Mouse (Mus musculus) liver, postnatal 0 days (tissue): Measurements from ENCODE around the gene Wdr13. TPM values are rescaled to one million over a fixed set of nuclear protein-coding genes. Genes with fewer than 3 reads are reported as not detected.
"Not testable (repeated sequence)": the region's sequence is repeated elsewhere in the genome, so short reads cannot be mapped to it uniquely, and the experiment has no call there.

ENCODE experiments used
- ATAC-seq: fragments of 200-750 bp; cut with Nextera tagmentation; 2 replicates; pipeline ENCODE4 v1.8.0; 2017; ENCODE audit warnings: mild to moderate bottlenecking, moderate library complexity
- DNase-seq: peaks from one replicate; pipeline ENCODE4 v3.0.0-alpha.2; 2016
- H3K27ac ChIP-seq: fragments of 300-500 bp; sonication (generic); 2 replicates; pipeline ENCODE4 v1.5.1; 2014; ENCODE audit warnings: antibody characterized with exemption, moderate library complexity, mild to moderate bottlenecking, low read depth
- H3K27me3 ChIP-seq: fragments of 300-500 bp; sonication (generic); 2 replicates; pipeline ENCODE4 v1.6.1; 2014; ENCODE audit warnings: low read length, control low read depth, mixed read lengths; ENCODE audit not compliant: insufficient read depth
- H3K36me3 ChIP-seq: fragments of 300-500 bp; sonication (generic); replicated peaks from 2 replicates; pipeline ENCODE4 v1.6.1; 2014; ENCODE audit warnings: mild to moderate bottlenecking, control low read depth, low read length, moderate library complexity, mixed read lengths; ENCODE audit not compliant: insufficient read depth
- H3K4me1 ChIP-seq: fragments of 300-500 bp; sonication (generic); 2 replicates; pipeline ENCODE4 v1.6.1; 2014; ENCODE audit warnings: antibody characterized with exemption, mild to moderate bottlenecking, control low read depth; ENCODE audit not compliant: insufficient read depth
- H3K4me2 ChIP-seq: fragments of 300-500 bp; sonication (generic); 2 replicates; pipeline ENCODE4 v1.6.1; 2014; ENCODE audit warnings: low read depth, mild to moderate bottlenecking, low read length, moderate library complexity, mixed read lengths
- H3K4me3 ChIP-seq: fragments of 300-500 bp; sonication (generic); 2 replicates; pipeline ENCODE4 v1.5.1; 2014; ENCODE audit warnings: low read depth, low read length
- H3K9ac ChIP-seq: fragments of 300-500 bp; sonication (generic); replicated peaks from 2 replicates; pipeline ENCODE4 v1.6.1; 2014; ENCODE audit warnings: mild to moderate bottlenecking, moderate library complexity
- H3K9me3 ChIP-seq: fragments of 300-500 bp; sonication (generic); 2 replicates; pipeline ENCODE4 v1.6.1; 2016; ENCODE audit warnings: mild to moderate bottlenecking, control low read depth, low read length, mixed read lengths
- CTCF ChIP-seq: sonication (generic); IDR thresholded peaks from 2 replicates; pipeline ENCODE4 v1.5.1; 2016; ENCODE audit warnings: antibody characterized with exemption, low read depth
- EP300 ChIP-seq: IDR thresholded peaks from 2 replicates; pipeline ENCODE4 v1.6.1; 2016; ENCODE audit warnings: antibody characterized with exemption, low read depth, mild to moderate bottlenecking
- WGBS: fragments of 180-500 bp; shearing (Covaris S2); extraction: QIAGEN DNeasy Blood & Tissue Kit; methylation state at CpG from one replicate; pipeline ENCODE4 v1.1.7; 2014; ENCODE audit not compliant: insufficient replicate concordance; 5-methylcytosine and 5-hydroxymethylcytosine counted together
- polyA plus RNA-seq: library from polyadenylated mRNA; unstranded; fragments of >200 nt; fragmentation: Nextera tagmentation; extraction: Ambion mirVana; gene quantifications from 2 replicates; pipeline ENCODE4 v1.2.1, GENCODE M21; 2015

The Wdr13 gene
- polyA plus RNA-seq, 1 experiment from 2014 or later: 5.6 TPM

GRCm38 (mm10) chrX:8096787-8097242 is 35.9 kb downstream of the Wdr13 start:
- Histone ChIP-seq H3K36me3 (no peaks in the 10 kb centered on the region), H3K9ac (0 out of 2 replicates have a peak overlapping the region, but pooled peaks have one; percentile 44), H3K27me3 (no peaks in the 10 kb centered on the region), H3K4me3 (no peak overlapping the region), H3K9me3 (no peaks in the 10 kb centered on the region), H3K4me2 (peak overlapping the region; percentile 47), H3K4me1 (no peaks in the 10 kb centered on the region), H3K27ac (peak overlapping the region; percentile 85)
- TF ChIP-seq CTCF (no peak), EP300 (no peak)
- ATAC-seq (peak; percentile 97), DNase-seq (peak; percentile 94)
- WGBS: 15% methylated on average over 19 of the region's 19 CpGs

GRCm38 (mm10) chrX:8096068-8096786 is 36.5 kb downstream of the Wdr13 start:
- not testable (repeated sequence) for H3K36me3 ChIP-seq, H3K9me3 ChIP-seq, H3K27me3 ChIP-seq, H3K9ac ChIP-seq, DNase-seq, H3K4me1 ChIP-seq
- WGBS: 11% methylated on average over 10 of the region's 48 CpGs
- H3K27ac ChIP-seq: peak overlapping the region; percentile 48; the same call in 1 of the 2 replicates
- peak; percentile 93 for ATAC-seq
- H3K4me2 ChIP-seq: peak overlapping the region; percentile 48
- H3K4me3 ChIP-seq: peak overlapping the region; percentile 30

GRCm38 (mm10) chrX:8095546-8095945 is 37.1 kb downstream of the Wdr13 start:
- H3K27me3 ChIP-seq: no peaks in the 10 kb centered on the region
- no peaks in the 10 kb centered on the region for H3K9me3 ChIP-seq
- H3K4me3 ChIP-seq: peak overlapping the region; percentile 30
- no peak overlapping the region for H3K9ac ChIP-seq
- ATAC-seq: no peak
- TF ChIP-seq CTCF (no peak), EP300 (no peak)
- no peak overlapping the region for H3K27ac ChIP-seq
- 62% methylated on average over 10 of the region's 10 CpGs for WGBS
- H3K4me1 ChIP-seq: no peaks in the 10 kb centered on the region
- no peak for DNase-seq
- peak overlapping the region; percentile 48 for H3K4me2 ChIP-seq
- no peaks in the 10 kb centered on the region for H3K36me3 ChIP-seq

- Histone ChIP-seq H3K27ac (peak overlapping the region; percentile 81), H3K4me2 (peak overlapping the region; percentile 58; the same call in 1 of the 2 replicates)
- ATAC-seq, H3K9me3 ChIP-seq, H3K9ac ChIP-seq, H3K4me3 ChIP-seq, H3K27me3 ChIP-seq, H3K4me1 ChIP-seq, DNase-seq, H3K36me3 ChIP-seq: not testable (repeated sequence)
- 56% methylated on average over 4 of the region's 5 CpGs for WGBS
Observed at GRCm38 (mm10) chrX:8090954-8091347, 41.7 kb downstream of the Wdr13 start.

GRCm38 (mm10) chrX:8090346-8090953 is 42.2 kb downstream of the Wdr13 start, which contains the start of gene Was:
Was (minus strand) TSS chrX:8090498.
- H3K9ac ChIP-seq: peak within 1 kb of the TSS; percentile 50
- no peak for TF ChIP-seq EP300
- TF ChIP-seq CTCF: no peak
- H3K27ac ChIP-seq: peak within 1 kb of the TSS; percentile 81
- no peaks in the 10 kb centered on the region for H3K27me3 ChIP-seq
- no peaks in the 10 kb centered on the region for H3K9me3 ChIP-seq
- peak; percentile 83 for ATAC-seq
- H3K4me3 ChIP-seq: peak within 1 kb of the TSS; percentile 41
- peak; percentile 36 for DNase-seq
- H3K4me2 ChIP-seq: peak within 1 kb of the TSS; percentile 58
- no peaks in the 10 kb centered on the region for H3K4me1 ChIP-seq
- 47% methylated on average over 14 of the region's 14 CpGs for WGBS
- H3K36me3 ChIP-seq: no peaks in the 10 kb centered on the region

GRCm38 (mm10) chrX:8089746-8090145 is 42.9 kb downstream of the Wdr13 start:
- Histone ChIP-seq H3K9me3 (no peaks in the 10 kb centered on the region), H3K9ac (peak overlapping the region; percentile 50), H3K36me3 (no peaks in the 10 kb centered on the region), H3K4me1 (no peaks in the 10 kb centered on the region), H3K4me2 (peak overlapping the region; percentile 58), H3K4me3 (peak overlapping the region; percentile 41), H3K27me3 (no peaks in the 10 kb centered on the region), H3K27ac (peak overlapping the region; percentile 81)
- no peak for TF ChIP-seq CTCF
- no peak for TF ChIP-seq EP300
- ATAC-seq (no peak), DNase-seq (no peak)
- 55% methylated on average over 3 of the region's 3 CpGs for WGBS
